Mouse (Mus musculus) brain, embryonic 14.5 days (tissue): ENCODE measurements at regions not wholly inside any gene's neighbourhood (a gene's known extent, or its start where the extent isn't known, plus 50 kb on each side); places are given as distances from the start of the nearest gene placed in this dataset.

Experiments
- CTCF ChIP-seq: fragments of 200-500 bp; IDR thresholded peaks from 2 replicates; pipeline ENCODE4 v1.5.1; 2012; ENCODE audit warnings: inconsistent platforms, mild to moderate bottlenecking, moderate library complexity, borderline replicate concordance; ENCODE audit not compliant: insufficient read depth, insufficient read length; ENCODE audit errors: extremely low read depth
- POLR2A ChIP-seq: fragments of 200-500 bp; IDR thresholded peaks from 2 replicates; pipeline ENCODE4 v1.6.1; 2012; ENCODE audit warnings: mild to moderate bottlenecking, inconsistent platforms, borderline replicate concordance; ENCODE audit not compliant: poor library complexity, insufficient read depth, insufficient read length, severe bottlenecking; ENCODE audit errors: extremely low read depth

GRCm38 (mm10) chr10:44636786-44637185 lies 108.5 kb upstream of the Prdm1 start:
- TF ChIP-seq CTCF (no peak), POLR2A (no peak)
